Mouse (Mus musculus) embryonic facial prominence, embryonic 14.5 days (tissue): ENCODE data around the gene Tst. TPM values are rescaled to one million over a fixed set of nuclear protein-coding genes. Genes with fewer than 3 reads are reported as not detected.

Source experiments
- ATAC-seq: fragments of 200-750 bp; cut with Nextera tagmentation; 2 replicates; pipeline ENCODE4 v1.8.0; 2017; ENCODE audit warnings: low read depth, moderate number of reproducible peaks, moderate TSS enrichment
- DNase-seq: peaks from one replicate; pipeline ENCODE4 v3.0.0-alpha.2; 2015; ENCODE audit warnings: low spot score
- H3K27ac ChIP-seq: fragments of 300-500 bp; sonication (generic); replicated peaks from 2 replicates; pipeline ENCODE4 v1.5.1; 2014; ENCODE audit warnings: low read depth, mild to moderate bottlenecking, low read length, moderate library complexity
- H3K27me3 ChIP-seq: fragments of 300-500 bp; sonication (generic); replicated peaks from 2 replicates; pipeline ENCODE4 v1.6.1; 2014; ENCODE audit warnings: low read length; ENCODE audit not compliant: control insufficient read depth, insufficient read depth
- H3K36me3 ChIP-seq: fragments of 300-500 bp; sonication (generic); 2 replicates; pipeline ENCODE4 v1.6.1; 2014; ENCODE audit warnings: low read length, mixed read lengths; ENCODE audit not compliant: control insufficient read depth, insufficient read depth
- H3K4me1 ChIP-seq: fragments of 300-500 bp; sonication (generic); 2 replicates; pipeline ENCODE4 v1.6.1; 2014; ENCODE audit warnings: antibody characterized with exemption, low read length; ENCODE audit not compliant: control insufficient read depth, insufficient read depth
- H3K4me2 ChIP-seq: fragments of 300-500 bp; sonication (generic); 2 replicates; pipeline ENCODE4 v1.6.1; 2014; ENCODE audit warnings: low read depth, mild to moderate bottlenecking, low read length, moderate library complexity, mixed read lengths
- H3K4me3 ChIP-seq: fragments of 300-500 bp; sonication (generic); 2 replicates; pipeline ENCODE4 v1.5.1; 2014; ENCODE audit warnings: low read depth, mild to moderate bottlenecking, low read length
- H3K9ac ChIP-seq: fragments of 300-500 bp; sonication (generic); 2 replicates; pipeline ENCODE4 v1.6.1; 2014; ENCODE audit warnings: low read depth, mild to moderate bottlenecking, low read length, moderate library complexity, mixed read lengths
- H3K9me3 ChIP-seq: fragments of 300-500 bp; sonication (generic); 2 replicates; pipeline ENCODE4 v1.6.1; 2016; ENCODE audit warnings: low read length; ENCODE audit not compliant: control insufficient read depth
- WGBS: fragments of 180-500 bp; shearing (Covaris S2); extraction: QIAGEN DNeasy Blood & Tissue Kit; methylation state at CpG from one replicate; pipeline ENCODE4 v1.1.7; 2014; 5-methylcytosine and 5-hydroxymethylcytosine counted together
- polyA plus RNA-seq: library from polyadenylated mRNA; unstranded; fragments of >200 nt; fragmentation: Nextera tagmentation; extraction: Ambion mirVana; gene quantifications from 2 replicates; pipeline ENCODE4 v1.2.1, GENCODE M21; 2014

Tst gene
- polyA plus RNA-seq, 1 experiment from 2014 or later, result 39.1 TPM

DNA sequence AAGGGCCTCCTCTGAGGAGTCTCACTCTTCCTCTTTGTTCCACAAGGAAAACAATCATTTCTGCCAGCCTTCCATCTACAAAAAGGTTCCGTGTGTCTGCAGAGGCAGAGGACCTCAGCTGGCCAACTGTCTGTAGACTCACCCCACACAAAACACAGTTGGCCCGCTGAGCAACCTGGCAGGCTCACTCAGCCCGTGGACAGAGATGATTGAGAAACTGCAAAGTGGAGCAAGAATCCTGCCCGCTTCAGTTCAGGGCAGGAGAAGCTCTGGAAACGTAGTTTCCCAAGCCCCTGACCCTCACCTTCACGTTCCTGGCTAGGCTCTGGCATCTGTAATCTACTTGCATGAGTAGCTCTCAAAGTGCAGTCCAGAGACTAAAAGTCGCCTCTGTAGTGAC, 41.4 kb upstream of the Tst start:
- Histone ChIP-seq H3K9ac (0 out of 2 replicates have a peak overlapping the region, but pooled peaks have one; percentile 25), H3K27me3 (no peaks in the 10 kb centered on the region), H3K4me1 (no peaks in the 10 kb centered on the region), H3K4me3 (no peak overlapping the region), H3K36me3 (no peaks in the 10 kb centered on the region), H3K9me3 (no peaks in the 10 kb centered on the region), H3K27ac (peak overlapping the region; percentile 41), H3K4me2 (no peak overlapping the region)
- DNase-seq (no peak), ATAC-seq (no peak)
- 44% methylated on average over 7 of the region's 7 CpGs for WGBS

DNA sequence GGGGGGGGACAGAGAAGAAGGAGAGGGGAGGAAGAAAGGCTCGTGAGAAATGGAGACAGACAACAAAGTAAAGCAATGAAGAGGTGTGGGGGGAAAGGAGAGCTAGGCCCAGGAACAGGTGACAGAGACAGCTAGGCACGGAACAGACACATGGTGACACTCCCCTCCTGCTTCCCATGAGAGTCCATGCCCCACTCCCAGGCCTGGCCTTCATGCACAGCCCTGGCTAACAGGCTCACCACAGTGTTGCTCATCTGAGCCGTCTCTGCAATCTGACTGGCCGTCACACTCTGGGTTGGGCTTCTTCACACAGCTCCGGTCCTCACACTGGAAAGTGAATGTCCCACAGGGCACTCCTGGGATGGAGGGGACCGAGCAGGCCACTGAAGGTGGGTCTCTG, 38.1 kb upstream of the Tst start:
- Histone ChIP-seq H3K4me3 (no peak overlapping the region), H3K9me3 (no peaks in the 10 kb centered on the region), H3K27me3 (no peaks in the 10 kb centered on the region), H3K9ac (no peak overlapping the region), H3K4me1 (no peaks in the 10 kb centered on the region), H3K36me3 (no peaks in the 10 kb centered on the region), H3K4me2 (no peak overlapping the region), H3K27ac (no peak overlapping the region)
- DNase-seq (no peak), ATAC-seq (no peak)
- WGBS, result 43% methylated on average over 6 of the region's 6 CpGs

DNA sequence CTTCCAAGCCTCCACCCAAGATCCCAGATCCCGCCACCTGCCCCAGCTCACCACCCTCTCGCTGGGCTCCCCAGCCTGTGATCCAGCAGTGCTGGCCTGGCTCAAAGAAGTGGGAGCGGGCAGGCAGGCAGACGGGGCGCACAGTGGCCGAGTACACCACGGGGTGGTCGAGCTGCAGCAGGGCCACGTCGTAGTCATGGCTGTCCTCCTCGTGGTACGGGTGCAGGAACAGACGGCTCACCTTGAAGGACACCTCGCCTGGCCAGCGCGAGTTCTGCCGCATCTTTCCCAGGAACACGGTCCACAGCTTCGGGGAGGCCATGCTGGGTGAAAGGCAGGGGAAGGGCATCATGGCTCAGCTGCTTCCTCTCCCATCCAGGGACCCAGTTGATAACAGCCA, 36.5 kb upstream of the Tst start:
- no peak overlapping the region for H3K27ac ChIP-seq
- no peaks in the 10 kb centered on the region for H3K36me3 ChIP-seq
- 85% methylated on average over 19 of the region's 19 CpGs for WGBS
- H3K9me3 ChIP-seq, result no peaks in the 10 kb centered on the region
- H3K27me3 ChIP-seq, result no peaks in the 10 kb centered on the region
- H3K4me3 ChIP-seq, result no peak overlapping the region
- H3K4me2 ChIP-seq, result no peak overlapping the region
- H3K9ac ChIP-seq, result no peak overlapping the region
- peaks cover 7% of the 10 kb centered on the region for H3K4me1 ChIP-seq
- DNase-seq, result no peak
- no peak for ATAC-seq

DNA sequence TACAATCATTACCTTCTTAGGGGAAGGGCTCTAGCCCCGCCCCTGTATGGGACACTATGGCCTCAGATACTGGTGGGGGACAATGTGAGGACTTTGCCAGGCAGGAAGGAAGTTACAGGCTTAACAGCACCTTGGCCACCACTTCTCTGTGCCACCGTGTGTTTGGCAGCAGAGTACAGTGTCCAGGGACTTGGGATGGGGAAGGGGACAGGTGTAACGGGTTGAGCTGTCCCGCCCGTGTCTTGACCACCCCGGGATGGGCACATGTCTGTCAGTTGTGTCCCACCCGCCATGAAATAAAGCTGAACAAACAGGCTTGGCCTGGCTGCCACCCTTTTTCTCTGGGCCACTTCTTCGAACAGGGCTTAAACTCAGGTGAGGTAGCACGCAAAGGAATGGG, 33.3 kb upstream of the Tst start:
- WGBS, result 65% methylated on average over 9 of the region's 9 CpGs
- H3K4me1 ChIP-seq, result peaks cover 17% of the 10 kb centered on the region
- H3K27ac ChIP-seq, result no peak overlapping the region

DNA sequence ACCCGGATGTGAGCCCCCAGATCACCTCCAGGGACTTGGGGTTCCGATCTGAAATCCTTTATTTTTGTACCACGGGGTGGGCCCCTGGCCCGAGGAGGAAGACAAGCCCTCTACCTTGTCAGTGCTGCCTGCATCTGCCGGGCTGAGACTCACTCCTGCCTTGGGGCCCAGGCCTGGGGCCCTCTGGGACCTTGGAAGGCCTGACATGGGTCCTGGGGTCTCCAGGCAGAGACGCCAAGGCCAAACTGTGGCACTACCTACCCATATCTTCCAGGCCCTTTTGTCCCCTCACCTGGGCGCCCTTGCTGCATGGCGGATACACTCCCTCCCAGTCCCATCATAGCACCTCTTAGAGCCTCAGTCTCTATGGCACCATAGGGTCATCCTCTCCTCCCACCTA, 32.8 kb upstream of the Tst start:
- WGBS, result 55% methylated on average over 8 of the region's 8 CpGs
- DNase-seq (no peak), ATAC-seq (no peak)
- Histone ChIP-seq H3K4me1 (peaks cover 17% of the 10 kb centered on the region), H3K27ac (no peak overlapping the region), H3K36me3 (peaks cover 18% of the 10 kb centered on the region), H3K4me3 (no peak overlapping the region), H3K4me2 (no peak overlapping the region), H3K9ac (no peak overlapping the region), H3K9me3 (no peaks in the 10 kb centered on the region), H3K27me3 (no peaks in the 10 kb centered on the region)

More for the DNA sequence above, 33.3 kb upstream of the Tst start:
- no peak overlapping the region for H3K4me2 ChIP-seq
- no peaks in the 10 kb centered on the region for H3K27me3 ChIP-seq
- no peak overlapping the region for H3K9ac ChIP-seq
- no peak for ATAC-seq
- H3K4me3 ChIP-seq, result no peak overlapping the region
- H3K36me3 ChIP-seq, result peaks cover 13% of the 10 kb centered on the region; the same call in 1 of the 2 replicates
- no peak for DNase-seq
- H3K9me3 ChIP-seq, result no peaks in the 10 kb centered on the region

DNA sequence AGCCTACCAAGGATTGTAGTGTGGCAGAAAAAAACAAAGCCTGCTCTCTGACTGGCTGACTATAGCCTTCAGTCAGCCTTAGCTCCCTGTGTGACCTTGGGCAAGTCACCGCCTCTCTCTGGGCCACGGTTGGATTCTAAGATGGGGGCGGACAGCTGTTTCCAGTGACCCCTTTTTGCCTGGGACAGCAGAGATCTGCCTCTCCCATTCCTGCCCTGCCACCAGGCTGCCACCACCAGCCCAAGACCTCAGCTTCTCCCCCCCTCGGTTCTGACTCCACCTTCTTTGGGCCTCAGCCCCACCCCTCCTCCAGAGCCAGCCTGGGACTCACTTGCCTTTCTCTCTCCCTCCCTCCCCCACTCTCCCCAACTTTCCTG, 32.3 kb upstream of the Tst start:
- no peak overlapping the region for H3K4me2 ChIP-seq
- ATAC-seq, result no peak
- peaks cover 17% of the 10 kb centered on the region for H3K4me1 ChIP-seq
- DNase-seq, result no peak
- WGBS, result 62% methylated on average over 4 of the region's 4 CpGs
- H3K27me3 ChIP-seq, result no peaks in the 10 kb centered on the region
- H3K9me3 ChIP-seq, result no peaks in the 10 kb centered on the region
- H3K9ac ChIP-seq, result no peak overlapping the region; the same call in 1 of the 2 replicates
- H3K27ac ChIP-seq, result no peak overlapping the region
- no peak overlapping the region for H3K4me3 ChIP-seq
- H3K36me3 ChIP-seq, result peaks cover 23% of the 10 kb centered on the region

DNA sequence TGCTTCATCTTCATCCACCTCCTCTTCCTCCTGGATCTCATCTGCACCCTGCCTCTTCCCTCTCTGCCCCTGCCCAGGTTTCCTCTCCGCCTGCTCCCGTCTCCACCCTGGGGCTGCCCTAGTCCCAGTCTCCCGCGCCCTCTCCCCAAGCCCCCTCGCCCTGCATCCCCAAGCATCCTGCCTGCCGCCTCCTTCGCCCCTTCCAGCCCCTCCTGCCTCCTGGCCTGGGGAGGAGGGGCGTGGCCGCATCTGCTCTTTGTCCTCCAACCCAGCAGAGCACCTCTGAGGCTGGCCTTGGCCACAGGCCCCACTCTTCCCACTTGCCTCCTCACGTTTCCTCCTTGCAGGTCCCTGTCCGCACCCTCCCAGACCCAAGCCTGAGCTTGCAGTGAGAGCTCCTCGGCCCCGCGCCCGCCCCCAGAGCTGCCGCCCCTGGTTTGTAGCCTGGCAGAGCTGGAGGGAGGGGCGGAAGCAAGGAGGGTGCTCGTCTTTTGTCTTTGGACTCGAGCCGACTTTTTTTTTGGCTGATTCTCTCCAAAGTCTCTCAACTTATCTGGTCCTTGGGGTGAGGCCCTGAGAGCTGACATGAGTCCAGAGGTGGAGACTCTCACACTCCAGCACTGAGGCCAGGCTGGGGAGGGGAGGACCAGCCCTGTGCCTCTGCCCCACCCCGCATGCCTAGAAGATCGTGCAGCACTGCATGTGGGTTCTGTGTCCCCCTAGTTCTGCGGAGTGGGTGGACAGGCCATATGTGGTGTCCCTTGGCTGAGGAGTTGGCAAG, 31.7 kb upstream of the Tst start:
- Histone ChIP-seq H3K4me2 (peak overlapping the region; percentile 65), H3K9ac (peak overlapping the region; percentile 51), H3K36me3 (peaks cover 29% of the 10 kb centered on the region), H3K4me1 (peaks cover 17% of the 10 kb centered on the region), H3K27ac (peak overlapping the region; percentile 81), H3K4me3 (peak overlapping the region; percentile 32), H3K27me3 (no peaks in the 10 kb centered on the region), H3K9me3 (no peaks in the 10 kb centered on the region)
- ATAC-seq (peak; percentile 23), DNase-seq (peak; percentile 65)
- WGBS, result 17% methylated on average over 23 of the region's 23 CpGs

DNA sequence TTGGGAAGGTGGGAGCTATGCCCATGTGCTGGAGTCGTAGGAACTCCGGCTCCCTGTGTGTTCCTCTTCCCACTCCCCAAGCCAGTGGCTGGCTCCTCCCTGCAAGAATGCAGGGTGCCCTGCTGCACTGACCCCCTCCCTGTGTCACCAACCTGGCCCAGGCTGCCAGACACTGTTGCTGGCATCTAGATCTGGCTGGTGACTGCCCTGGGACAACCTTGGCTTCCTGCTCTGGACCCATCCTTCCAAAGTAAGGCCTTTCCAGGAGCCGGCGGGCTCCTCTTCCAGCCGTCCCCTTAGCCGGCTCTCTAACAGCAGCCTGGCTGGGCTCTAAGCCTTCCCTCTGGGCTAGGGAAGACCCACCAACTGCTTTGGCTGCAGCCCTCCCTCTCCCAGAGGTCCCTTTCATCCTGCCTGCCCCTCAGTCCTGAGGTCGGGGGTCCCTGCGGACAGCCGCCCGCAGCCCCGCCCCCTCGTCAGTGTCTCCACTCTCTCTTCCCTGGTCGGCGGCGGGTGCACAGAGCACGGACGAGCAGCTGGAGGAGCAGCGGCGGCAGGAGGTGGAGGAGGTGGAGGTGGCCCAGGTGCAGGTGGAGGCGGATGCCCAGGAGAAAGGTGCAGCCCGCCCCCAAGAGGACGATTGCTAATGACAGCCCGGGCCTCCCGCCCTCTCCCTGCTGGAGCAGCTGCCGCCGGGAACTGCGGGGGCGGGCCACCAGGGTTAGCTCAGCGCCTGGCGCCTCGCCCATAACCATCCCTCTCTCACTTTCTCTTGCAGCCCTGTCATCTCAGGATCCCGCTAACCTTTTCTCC, 30.9 kb upstream of the Tst start:
- Histone ChIP-seq H3K4me3 (peak overlapping the region; percentile 32), H3K9me3 (no peaks in the 10 kb centered on the region), H3K4me2 (peak overlapping the region; percentile 65), H3K27ac (peak overlapping the region; percentile 81), H3K27me3 (no peaks in the 10 kb centered on the region), H3K4me1 (peaks cover 17% of the 10 kb centered on the region), H3K9ac (peak overlapping the region; percentile 51), H3K36me3 (peaks cover 34% of the 10 kb centered on the region)
- WGBS, result 16% methylated on average over 21 of the region's 32 CpGs
- peak; percentile 94 for DNase-seq
- ATAC-seq, result peak; percentile 78
